Mouse (Mus musculus) kidney, embryonic 16.5 days (tissue): Measurements from ENCODE around the gene Naa50. TPM values are rescaled to one million over a fixed set of nuclear protein-coding genes. Genes with fewer than 3 reads are reported as not detected.

ENCODE experiments used
- polyA plus RNA-seq: library from polyadenylated mRNA; unstranded; fragments of >200 nt; fragmentation: Nextera tagmentation; extraction: Ambion mirVana; gene quantifications from 2 replicates; pipeline ENCODE4 v1.2.1, GENCODE M21; 2015

The Naa50 gene
- polyA plus RNA-seq, 1 experiment from 2014 or later: 106 TPM

Other genes with a start within 250 kb of the Naa50 start
- gene Qtrt2, start 213.0 kb upstream of the Naa50 start, polyA plus RNA-seq: 30.7 and 30.9 TPM in 2 replicates
- 2.4 and 2.6 TPM in 2 replicates for gene Zdhhc23, start 160.0 kb upstream of the Naa50 start, polyA plus RNA-seq
- 7.3 and 8.0 TPM in 2 replicates for gene Gramd1c, start 76.5 kb upstream of the Naa50 start, polyA plus RNA-seq
- gene Atp6v1a, start 125 bp upstream of the Naa50 start, polyA plus RNA-seq: 116 and 123 TPM in 2 replicates
- 3.0 and 3.5 TPM in 2 replicates for gene Usf3, start 33.4 kb downstream of the Naa50 start, polyA plus RNA-seq
- 0.75 and 0.76 TPM in 2 replicates for gene Sidt1, start 193.4 kb downstream of the Naa50 start, polyA plus RNA-seq
- 28.0 and 33.9 TPM in 2 replicates for gene Spice1, start 207.3 kb downstream of the Naa50 start, polyA plus RNA-seq